34 mouse cellular contexts compared by ENCODE assay signal in genomic region chr3:133007250-133007649, GRCm38 (mm10). TPM values are rescaled to one million over a fixed set of nuclear protein-coding genes. Genes with fewer than 3 reads are reported as not detected.
"Had no signal": no experiment of that assay in that cellular context is flagged by ENCODE, and none has a peak within 500 bp of the region (broad histone marks: within the 10 kb centered on the region; RNA-seq: fewer than 3 reads in every experiment).

No protein-coding gene starts in this region.

- H3K9me3 ChIP-seq: limb, embryonic 10.5 days; limb, embryonic 12.5 days; limb, embryonic 13.5 days; limb, embryonic 15.5 days; liver, embryonic 13.5 days; liver, embryonic 15.5 days; lung, embryonic 15.5 days; megakaryocyte, embryonic 14.5 days; midbrain, embryonic 10.5 days; midbrain, embryonic 12.5 days; midbrain, embryonic 13.5 days; midbrain, embryonic 15.5 days; neural tube, embryonic 12.5 days; neural tube, embryonic 13.5 days had no signal

- H3K36me3 ChIP-seq: midbrain, embryonic 13.5 days; midbrain, embryonic 15.5 days; neural tube, embryonic 13.5 days had no signal

- H3K27me3 ChIP-seq: limb, embryonic 12.5 days; limb, embryonic 13.5 days; limb, embryonic 15.5 days; liver, embryonic 13.5 days; liver, embryonic 15.5 days; lung, embryonic 15.5 days; megakaryocyte, embryonic 14.5 days; midbrain, embryonic 12.5 days; midbrain, embryonic 13.5 days; midbrain, embryonic 15.5 days; neural tube, embryonic 12.5 days; neural tube, embryonic 13.5 days had no signal

- ATAC-seq: lung, postnatal 0 days; midbrain, embryonic 13.5 days; midbrain, embryonic 15.5 days; midbrain, embryonic 16.5 days had no signal

- H3K9ac ChIP-seq: limb, embryonic 12.5 days; limb, embryonic 13.5 days; limb, embryonic 15.5 days; liver, embryonic 13.5 days; liver, embryonic 14.5 days; liver, embryonic 15.5 days; lung, embryonic 14.5 days; lung, embryonic 15.5 days; midbrain, embryonic 12.5 days; midbrain, embryonic 13.5 days; midbrain, embryonic 15.5 days; neural tube, embryonic 12.5 days; neural tube, embryonic 13.5 days had no signal

- H3K27ac ChIP-seq: left cerebral cortex, adult 2 months; limb, embryonic 10.5 days; limb, embryonic 12.5 days; limb, embryonic 13.5 days; limb, embryonic 15.5 days; liver, embryonic 13.5 days; liver, embryonic 14.5 days; liver, embryonic 15.5 days; lung, embryonic 15.5 days; macrophage; midbrain, embryonic 10.5 days; midbrain, embryonic 12.5 days; midbrain, embryonic 13.5 days; midbrain, embryonic 15.5 days; neural tube, embryonic 12.5 days; neural tube, embryonic 13.5 days had no signal

- DNase-seq: left cerebral cortex, postnatal 4 days; liver, embryonic 13.5 days; lung, adult 18-20 months; lung, adult 2 months; lung, embryonic 14.5 days; lung, postnatal 10 days; lung, postnatal 14 days; lung, postnatal 36 days; lung, postnatal 4 days; midbrain, embryonic 14.5 days had no signal

- H3K4me2 ChIP-seq: limb, embryonic 12.5 days; limb, embryonic 13.5 days; limb, embryonic 15.5 days; liver, embryonic 13.5 days; liver, embryonic 15.5 days; lung, embryonic 14.5 days; lung, embryonic 15.5 days; midbrain, embryonic 11.5 days; midbrain, embryonic 12.5 days; midbrain, embryonic 13.5 days; midbrain, embryonic 15.5 days; neural tube, embryonic 12.5 days; neural tube, embryonic 13.5 days had no signal

- H3K4me1 ChIP-seq: limb, embryonic 12.5 days; limb, embryonic 13.5 days; limb, embryonic 15.5 days; liver, embryonic 13.5 days; liver, embryonic 15.5 days; lung, embryonic 15.5 days; megakaryocyte, embryonic 14.5 days; midbrain, embryonic 10.5 days; midbrain, embryonic 12.5 days; midbrain, embryonic 13.5 days; midbrain, embryonic 15.5 days; neural tube, embryonic 12.5 days; neural tube, embryonic 13.5 days had no signal

- H3K4me3 ChIP-seq: left cerebral cortex, adult 2 months; limb, embryonic 10.5 days; limb, embryonic 12.5 days; limb, embryonic 13.5 days; limb, embryonic 15.5 days; liver, embryonic 13.5 days; liver, embryonic 15.5 days; lung, embryonic 15.5 days; megakaryocyte, embryonic 14.5 days; midbrain, embryonic 10.5 days; midbrain, embryonic 12.5 days; midbrain, embryonic 13.5 days; midbrain, embryonic 15.5 days; myocyte; neural tube, embryonic 12.5 days; neural tube, embryonic 13.5 days had no signal

RNA-seq across cellular contexts. Expression of gene Npnt, which starts 57.2 kb away (rescaled TPM):
- total RNA-seq: megakaryocyte progenitor cell, adult 5-6 weeks; megakaryocyte, adult 5-6 weeks; megakaryocyte-erythroid progenitor cell, adult 5-6 weeks; monocyte, adult 5-6 weeks had no signal
- polyA plus RNA-seq: macrophage had no signal
